Mouse (Mus musculus) olfactory bulb, adult 2 months (tissue): ENCODE measurements around the gene Rad17.

Source experiments
- CTCF ChIP-seq: fragments of 200-500 bp; IDR thresholded peaks from 2 replicates; pipeline ENCODE4 v1.5.1; 2012; ENCODE audit warnings: low read depth, mild to moderate bottlenecking, low read length, moderate library complexity; ENCODE audit not compliant: insufficient read depth
- POLR2A ChIP-seq: fragments of 200-500 bp; IDR thresholded peaks from 2 replicates; pipeline ENCODE4 v1.6.1; 2012; ENCODE audit warnings: mild to moderate bottlenecking, low read depth, low read length, moderate library complexity; ENCODE audit not compliant: insufficient read depth

- TF ChIP-seq CTCF (no peak), POLR2A (no peak)
Measured at GRCm38 (mm10) chr13:100651439-100652186, 762 bp upstream of the Rad17 start, which contains the start of gene Taf9.
